Mouse (Mus musculus) cerebellum, adult (tissue): ENCODE data around the gene Hoxc13.

ENCODE experiments used
- ATAC-seq: cut with Nextera tagmentation; 2 replicates; pipeline ENCODE4 v1.9.2; 2017; ENCODE audit warnings: mild to moderate bottlenecking, moderate library complexity, mixed read lengths; ENCODE audit not compliant: insufficient number of reproducible peaks, low FRiP score, low TSS enrichment

Hoxc13 gene

GRCm38 (mm10) chr15:102936279-102936972 lies 15.5 kb downstream of the Hoxc13 start, which contains the start of gene Hoxc12:
Hoxc12 (plus strand) TSS chr15:102936757.
- no peak for ATAC-seq

- no peak for ATAC-seq
Observed at GRCm38 (mm10) chr15:102937036-102937666, 16.2 kb downstream of the Hoxc13 start.

GRCm38 (mm10) chr15:102939256-102940155 lies 18.6 kb downstream of the Hoxc13 start:
- ATAC-seq = no peak

GRCm38 (mm10) chr15:102942739-102943467 lies 22.0 kb downstream of the Hoxc13 start:
- ATAC-seq = no peak

GRCm38 (mm10) chr15:102943468-102943813 lies 22.5 kb downstream of the Hoxc13 start:
- no peak for ATAC-seq

GRCm38 (mm10) chr15:102945185-102946077 lies 24.5 kb downstream of the Hoxc13 start:
- no peak for ATAC-seq

GRCm38 (mm10) chr15:102947276-102947675 lies 26.4 kb downstream of the Hoxc13 start:
- ATAC-seq = no peak

- ATAC-seq = no peak
Observed at GRCm38 (mm10) chr15:102948842-102949241, 27.9 kb downstream of the Hoxc13 start.

- ATAC-seq = no peak
Observed at GRCm38 (mm10) chr15:102949696-102950095, 28.8 kb downstream of the Hoxc13 start.

GRCm38 (mm10) chr15:102950877-102951276 lies 30.0 kb downstream of the Hoxc13 start:
- ATAC-seq = no peak

- ATAC-seq = no peak
Observed at GRCm38 (mm10) chr15:102953561-102953960, 32.7 kb downstream of the Hoxc13 start.

- no peak for ATAC-seq
Observed at GRCm38 (mm10) chr15:102954192-102955006, 33.5 kb downstream of the Hoxc13 start, which contains the start of gene Hoxc11. Hoxc11 (plus strand) TSS chr15:102954427.

- ATAC-seq = no peak
Observed at GRCm38 (mm10) chr15:102955007-102955382, 34.1 kb downstream of the Hoxc13 start.

GRCm38 (mm10) chr15:102955833-102956640 lies 35.1 kb downstream of the Hoxc13 start:
- no peak for ATAC-seq

- ATAC-seq = no peak
Observed at GRCm38 (mm10) chr15:102956906-102957305, 36.0 kb downstream of the Hoxc13 start.

- ATAC-seq = no peak
Observed at GRCm38 (mm10) chr15:102959663-102960191, 38.8 kb downstream of the Hoxc13 start.

- ATAC-seq = no peak
Observed at GRCm38 (mm10) chr15:102961728-102962127, 40.8 kb downstream of the Hoxc13 start.
